Mouse (Mus musculus) embryonic facial prominence, embryonic 10.5 days (tissue): ENCODE results near the gene Rpp25l. TPM values are rescaled to one million over a fixed set of nuclear protein-coding genes. Genes with fewer than 3 reads are reported as not detected.
"Not testable (repeated sequence)": the region's sequence is repeated elsewhere in the genome, so short reads cannot be mapped to it uniquely, and the experiment has no call there.

Source experiments
- DNase-seq: peaks from one replicate; pipeline ENCODE4 v3.0.0-alpha.2; 2017; ENCODE audit warnings: low spot score
- H3K27ac ChIP-seq: fragments of 300-500 bp; sonication (generic); replicated peaks from 2 replicates; pipeline ENCODE4 v1.5.1; 2016; ENCODE audit warnings: mild to moderate bottlenecking
- H3K27me3 ChIP-seq: fragments of 300-500 bp; sonication (generic); replicated peaks from 2 replicates; pipeline ENCODE4 v1.6.1; 2016; ENCODE audit warnings: low read depth, mild to moderate bottlenecking; ENCODE audit not compliant: poor library complexity, severe bottlenecking
- H3K36me3 ChIP-seq: fragments of 300-500 bp; sonication (generic); replicated peaks from 2 replicates; pipeline ENCODE4 v1.6.1; 2016; ENCODE audit warnings: mild to moderate bottlenecking, moderate library complexity
- H3K4me1 ChIP-seq: fragments of 300-500 bp; sonication (generic); 2 replicates; pipeline ENCODE4 v1.6.1; 2016
- H3K4me3 ChIP-seq: fragments of 300-500 bp; sonication (generic); 2 replicates; pipeline ENCODE4 v1.5.1; 2016; ENCODE audit warnings: mild to moderate bottlenecking, moderate library complexity
- H3K9me3 ChIP-seq: fragments of 300-500 bp; sonication (generic); 2 replicates; pipeline ENCODE4 v1.6.1; 2016; ENCODE audit warnings: mild to moderate bottlenecking
- WGBS: fragments of 180-500 bp; shearing (Covaris S2); methylation state at CpG from one replicate; pipeline ENCODE4 v1.1.7; 2016; 5-methylcytosine and 5-hydroxymethylcytosine counted together
- polyA plus RNA-seq: library from polyadenylated mRNA; unstranded; fragments of >200 nt; fragmentation: Nextera tagmentation; extraction: Ambion mirVana; gene quantifications from 2 replicates; pipeline ENCODE4 v1.2.1, GENCODE M21; 2016

The Rpp25l gene
- polyA plus RNA-seq, 1 experiment from 2014 or later, result 91.9 TPM

- 73% methylated on average over 19 of the region's 19 CpGs for WGBS
- Histone ChIP-seq H3K4me3 (no peak overlapping the region), H3K36me3 (peaks cover 8% of the 10 kb centered on the region), H3K4me1 (peaks cover 57% of the 10 kb centered on the region), H3K27ac (no peak overlapping the region), H3K9me3 (no peaks in the 10 kb centered on the region), H3K27me3 (peaks cover 48% of the 10 kb centered on the region)
- DNase-seq, result no peak
Observed at GRCm38 (mm10) chr4:41705922-41706754, 7.2 kb downstream of the Rpp25l start.

- peak; percentile 60 for DNase-seq
- peaks cover 48% of the 10 kb centered on the region for H3K27me3 ChIP-seq
- H3K4me3 ChIP-seq, result 0 out of 2 replicates have a peak overlapping the region, but pooled peaks have one; percentile 8
- H3K4me1 ChIP-seq, result peaks cover 57% of the 10 kb centered on the region
- WGBS, result 5% methylated on average over 5 of the region's 5 CpGs
- no peak overlapping the region; the same call in 1 of the 2 replicates for H3K27ac ChIP-seq
- no peaks in the 10 kb centered on the region for H3K9me3 ChIP-seq
- H3K36me3 ChIP-seq, result no peaks in the 10 kb centered on the region
Observed at GRCm38 (mm10) chr4:41704651-41705050, 8.7 kb downstream of the Rpp25l start.

GRCm38 (mm10) chr4:41702226-41702625, 11.1 kb downstream of the Rpp25l start:
- not testable (repeated sequence) for DNase-seq, H3K9me3 ChIP-seq, H3K27ac ChIP-seq, H3K36me3 ChIP-seq, H3K4me3 ChIP-seq
- Histone ChIP-seq H3K27me3 (peaks cover 46% of the 10 kb centered on the region), H3K4me1 (peaks cover 39% of the 10 kb centered on the region)
- 61% methylated on average over 2 of the region's 2 CpGs for WGBS

GRCm38 (mm10) chr4:41700224-41700623, 13.1 kb downstream of the Rpp25l start:
- not testable (repeated sequence) for DNase-seq, H3K36me3 ChIP-seq, H3K4me3 ChIP-seq, H3K9me3 ChIP-seq, H3K27ac ChIP-seq
- WGBS, result 86% methylated on average over 7 of the region's 8 CpGs
- H3K27me3 ChIP-seq, result peaks cover 32% of the 10 kb centered on the region
- H3K4me1 ChIP-seq, result peaks cover 19% of the 10 kb centered on the region

GRCm38 (mm10) chr4:41699783-41700182, 13.6 kb downstream of the Rpp25l start, which contains the start of gene Il11ra1:
Gene Il11ra1 (plus strand): TSS chr4:41699989.
- not testable (repeated sequence) for H3K4me3 ChIP-seq, DNase-seq
- WGBS, result 80% methylated on average over 10 of the region's 10 CpGs

GRCm38 (mm10) chr4:41698421-41699016, 14.8 kb downstream of the Rpp25l start:
- peak overlapping the region; percentile 35; the same call in 1 of the 2 replicates for H3K4me3 ChIP-seq
- not testable (repeated sequence) for DNase-seq
- WGBS, result 4% methylated on average over 26 of the region's 32 CpGs

More at GRCm38 (mm10) chr4:41699783-41700182, 13.6 kb downstream of the Rpp25l start, which contains the start of gene Il11ra1:
- not testable (repeated sequence) for H3K27ac ChIP-seq, H3K36me3 ChIP-seq, H3K9me3 ChIP-seq
- Histone ChIP-seq H3K27me3 (peaks cover 28% of the 10 kb centered on the region), H3K4me1 (peaks cover 14% of the 10 kb centered on the region)

GRCm38 (mm10) chr4:41696930-41697841, 16.1 kb downstream of the Rpp25l start, which contains the start of gene Cntfr:
Gene Cntfr (minus strand): TSS chr4:41697089.
- H3K27ac ChIP-seq, H3K9me3 ChIP-seq, H3K4me1 ChIP-seq, H3K36me3 ChIP-seq: not testable (repeated sequence)
- DNase-seq, result peak; percentile 86
- H3K27me3 ChIP-seq, result peaks cover 19% of the 10 kb centered on the region
- 11% methylated on average over 36 of the region's 40 CpGs for WGBS
- H3K4me3 ChIP-seq, result peak within 1 kb of the TSS; percentile 43; the same call in 1 of the 2 replicates

More at GRCm38 (mm10) chr4:41698421-41699016, 14.8 kb downstream of the Rpp25l start:
- not testable (repeated sequence) for H3K27ac ChIP-seq, H3K36me3 ChIP-seq, H3K4me1 ChIP-seq, H3K9me3 ChIP-seq
- H3K27me3 ChIP-seq, result peaks cover 18% of the 10 kb centered on the region

GRCm38 (mm10) chr4:41696452-41696851, 16.9 kb downstream of the Rpp25l start:
- H3K27ac ChIP-seq, DNase-seq, H3K4me1 ChIP-seq, H3K9me3 ChIP-seq, H3K4me3 ChIP-seq, H3K36me3 ChIP-seq: not testable (repeated sequence)
- WGBS, result 3% methylated on average over 15 of the region's 15 CpGs
- peaks cover 19% of the 10 kb centered on the region for H3K27me3 ChIP-seq

GRCm38 (mm10) chr4:41695800-41696199, 17.5 kb downstream of the Rpp25l start:
- not testable (repeated sequence) for H3K27ac ChIP-seq, H3K9me3 ChIP-seq, DNase-seq, H3K4me1 ChIP-seq, H3K36me3 ChIP-seq
- Histone ChIP-seq H3K27me3 (peaks cover 19% of the 10 kb centered on the region), H3K4me3 (peak overlapping the region; percentile 43; the same call in 1 of the 2 replicates)
- WGBS, result 3% methylated on average over 24 of the region's 38 CpGs

GRCm38 (mm10) chr4:41693511-41693910, 19.8 kb downstream of the Rpp25l start:
- H3K36me3 ChIP-seq, H3K9me3 ChIP-seq, H3K27ac ChIP-seq, DNase-seq: not testable (repeated sequence)
- Histone ChIP-seq H3K27me3 (peaks cover 19% of the 10 kb centered on the region), H3K4me3 (peak overlapping the region; percentile 40), H3K4me1 (peaks cover 17% of the 10 kb centered on the region)
- WGBS, result 11% methylated on average over 4 of the region's 4 CpGs

- peaks cover 26% of the 10 kb centered on the region for H3K4me1 ChIP-seq
- no CpG with 5 or more reads among the region's 4 CpGs for WGBS
Observed at GRCm38 (mm10) chr4:41690014-41690413, 23.3 kb downstream of the Rpp25l start.

GRCm38 (mm10) chr4:41688562-41688961, 24.8 kb downstream of the Rpp25l start:
- not testable (repeated sequence) for H3K4me3 ChIP-seq, H3K36me3 ChIP-seq, DNase-seq, H3K27ac ChIP-seq, H3K9me3 ChIP-seq
- peaks cover 34% of the 10 kb centered on the region for H3K4me1 ChIP-seq
- WGBS, result 67% methylated on average over 1 of the region's 1 CpGs
- peaks cover 18% of the 10 kb centered on the region for H3K27me3 ChIP-seq

More at GRCm38 (mm10) chr4:41690014-41690413, 23.3 kb downstream of the Rpp25l start:
- not testable (repeated sequence) for DNase-seq, H3K9me3 ChIP-seq, H3K27ac ChIP-seq, H3K4me3 ChIP-seq, H3K36me3 ChIP-seq
- peaks cover 14% of the 10 kb centered on the region for H3K27me3 ChIP-seq
